Mouse (Mus musculus) heart, adult 9 months (tissue): ENCODE results near the gene Cinp.
A peak's percentile ranks its signal among the peaks of the same experiment; 100 is the strongest.

Source experiments
- DNase-seq, 2 experiments: peaks; one replicate each; pipeline ENCODE4 v3.0.0; 2022; ENCODE audit warnings: low spot score in 2 of 2

The Cinp gene

GRCm38 (mm10) chr12:110889036-110890020, at the start of gene Cinp, which contains the start of gene Tecpr2:
Gene Cinp, minus strand, starts transcription at chr12:110889145.
Gene Tecpr2, plus strand, starts transcription at chr12:110889264.
- peak; percentile 97 to 98 for DNase-seq

GRCm38 (mm10) chr12:110937496-110937895, 48.6 kb upstream of the Cinp start:
- no peak for DNase-seq

GRCm38 (mm10) chr12:110935983-110936620, 47.2 kb upstream of the Cinp start:
- DNase-seq, result peak; percentile 70 to 78

GRCm38 (mm10) chr12:110932820-110933219, 43.9 kb upstream of the Cinp start:
- peak in 1 of 2 experiments; percentile 13 for DNase-seq

- DNase-seq, result no peak
These were observed 32.6 kb upstream of the Cinp start for GRCm38 (mm10) chr12:110921572-110921971.

- no peak for DNase-seq
These were observed 31.3 kb upstream of the Cinp start for GRCm38 (mm10) chr12:110920254-110920653.

GRCm38 (mm10) chr12:110915761-110916160, 26.8 kb upstream of the Cinp start:
- DNase-seq, result no peak

- DNase-seq, result no peak
These were observed 21.0 kb upstream of the Cinp start for GRCm38 (mm10) chr12:110909962-110910361.

GRCm38 (mm10) chr12:110907845-110908244, 18.9 kb upstream of the Cinp start:
- no peak for DNase-seq

- DNase-seq, result no peak
These were observed 14.6 kb upstream of the Cinp start for GRCm38 (mm10) chr12:110903536-110903935.

GRCm38 (mm10) chr12:110902106-110902505, 13.2 kb upstream of the Cinp start:
- no peak for DNase-seq

GRCm38 (mm10) chr12:110891887-110892286, 2.9 kb upstream of the Cinp start:
- no peak for DNase-seq

- DNase-seq, result no peak
These were observed 339 bp downstream of the Cinp start for GRCm38 (mm10) chr12:110888606-110889005.

- DNase-seq, result no peak
These were observed 839 bp downstream of the Cinp start for GRCm38 (mm10) chr12:110888106-110888505.

- DNase-seq, result no peak
These were observed 3.7 kb downstream of the Cinp start for GRCm38 (mm10) chr12:110885251-110885650.

GRCm38 (mm10) chr12:110882291-110882690, 6.7 kb downstream of the Cinp start:
- DNase-seq, result no peak

- DNase-seq, result no peak
These were observed 13.6 kb downstream of the Cinp start for GRCm38 (mm10) chr12:110875351-110875750.

GRCm38 (mm10) chr12:110871247-110871646, 17.7 kb downstream of the Cinp start:
- DNase-seq, result no peak

GRCm38 (mm10) chr12:110870107-110870506, 18.8 kb downstream of the Cinp start:
- no peak for DNase-seq

- DNase-seq, result no peak
These were observed 23.0 kb downstream of the Cinp start for GRCm38 (mm10) chr12:110865989-110866388.

- no peak for DNase-seq
These were observed 23.4 kb downstream of the Cinp start for GRCm38 (mm10) chr12:110865571-110865970.

GRCm38 (mm10) chr12:110864008-110864407, 24.9 kb downstream of the Cinp start:
- no peak for DNase-seq

- DNase-seq, result no peak
These were observed 27.7 kb downstream of the Cinp start for GRCm38 (mm10) chr12:110861256-110861655.
